Mouse (Mus musculus) retina, postnatal 1 day (tissue): ENCODE measurements around the gene Prdm10.

Experiments
- DNase-seq: peaks from one replicate; pipeline ENCODE4 v3.0.0-alpha.2; 2012

Prdm10 gene

DNA sequence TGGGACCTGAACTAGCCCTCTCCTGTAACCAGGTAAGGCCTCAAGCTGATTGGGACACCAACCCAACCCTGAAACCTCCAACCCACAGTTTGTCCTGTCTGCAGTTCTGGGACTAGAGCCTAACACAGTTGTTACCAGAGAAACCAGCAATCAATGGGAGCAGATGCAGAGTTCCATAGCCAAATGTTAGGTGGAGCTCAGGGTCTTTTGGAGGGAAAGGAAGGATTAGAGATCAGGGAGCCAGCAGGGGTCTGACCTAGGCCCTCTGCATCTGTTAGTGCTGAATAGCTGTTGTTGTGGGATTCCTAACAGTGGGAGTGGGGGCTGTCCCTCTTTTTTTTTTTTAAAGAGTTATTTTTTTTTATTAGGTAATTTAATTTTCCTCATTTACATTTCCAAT, 96.3 kb downstream of the Prdm10 start:
- DNase-seq, result no peak

DNA sequence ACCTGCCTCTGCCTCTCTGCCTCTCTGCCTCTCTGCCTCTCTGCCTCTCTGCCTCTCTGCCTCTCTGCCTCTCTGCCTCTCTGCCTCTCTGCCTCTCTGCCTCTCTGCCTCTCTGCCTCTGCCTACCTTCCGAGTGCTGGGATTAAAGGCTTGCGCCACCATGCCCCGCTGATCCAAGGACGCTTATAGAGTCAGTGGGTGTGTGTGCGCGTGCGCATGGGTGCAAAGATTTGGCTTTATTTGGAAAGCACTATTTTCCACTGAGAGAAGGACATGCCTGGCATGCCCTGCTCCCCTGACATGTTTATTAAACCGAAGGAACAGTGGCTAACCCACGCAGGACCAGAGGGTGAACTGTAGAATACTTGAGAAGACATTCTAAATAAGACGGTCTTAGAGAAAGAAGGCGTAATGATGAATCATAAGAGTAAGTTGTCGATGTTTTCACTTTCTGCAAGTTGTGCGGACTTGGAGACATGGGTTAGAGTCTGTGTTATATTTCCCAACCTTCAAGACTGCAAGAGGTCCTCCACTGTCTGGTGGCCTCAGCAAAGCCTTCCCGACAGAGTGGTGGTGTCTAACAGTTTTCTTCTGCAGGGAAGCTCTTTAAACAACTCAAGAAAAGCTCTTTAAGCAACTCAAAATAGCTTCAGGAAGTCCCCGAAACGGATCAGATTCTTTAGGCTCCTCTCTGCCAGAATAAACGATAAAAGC, 104.6 kb downstream of the Prdm10 start:
- no peak for DNase-seq

DNA sequence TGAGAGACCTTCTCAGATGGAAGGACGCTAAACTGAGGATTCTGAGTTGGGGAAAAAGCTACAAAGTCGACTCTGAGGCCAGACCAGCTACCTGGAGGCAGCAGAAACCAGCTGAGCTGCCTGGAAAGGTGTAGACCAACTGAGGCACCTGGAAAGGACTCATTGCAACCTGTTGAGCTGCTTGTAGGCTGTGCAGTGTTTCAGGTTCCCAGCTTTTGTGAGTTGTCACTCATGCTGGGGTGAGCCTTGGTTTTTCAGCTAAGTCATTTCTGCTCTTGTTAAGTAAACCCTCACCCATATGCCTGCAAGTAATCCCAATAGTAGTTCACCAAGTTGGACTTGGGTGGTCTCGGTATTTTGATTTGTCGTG, 105.1 kb downstream of the Prdm10 start:
- DNase-seq, result no peak

DNA sequence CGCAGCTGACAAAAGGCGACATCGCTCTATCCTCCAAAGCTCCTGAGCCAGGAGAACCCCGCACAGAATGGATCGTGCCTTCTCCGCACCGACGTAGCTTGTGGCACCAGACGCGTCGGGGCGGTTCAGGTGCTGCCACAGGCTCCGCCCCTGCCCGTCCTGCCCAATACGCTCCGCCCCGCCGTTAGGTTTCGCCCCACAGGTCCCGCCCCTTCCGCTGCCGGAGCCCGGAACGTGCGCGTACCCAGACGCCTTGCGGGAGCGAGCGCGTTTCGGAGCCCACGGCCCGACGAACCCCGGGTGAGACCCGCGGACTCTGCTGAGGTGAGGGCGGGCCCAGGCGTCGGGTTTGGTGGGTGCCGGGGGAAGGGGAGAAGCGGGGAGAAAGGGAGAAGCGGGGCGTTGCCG, 105.6 kb downstream of the Prdm10 start, which contains the start of gene Nfrkb:
Gene Nfrkb (plus strand): TSS at position 246 of the 408 bp plus-strand sequence.
- peak; percentile 95 for DNase-seq

DNA sequence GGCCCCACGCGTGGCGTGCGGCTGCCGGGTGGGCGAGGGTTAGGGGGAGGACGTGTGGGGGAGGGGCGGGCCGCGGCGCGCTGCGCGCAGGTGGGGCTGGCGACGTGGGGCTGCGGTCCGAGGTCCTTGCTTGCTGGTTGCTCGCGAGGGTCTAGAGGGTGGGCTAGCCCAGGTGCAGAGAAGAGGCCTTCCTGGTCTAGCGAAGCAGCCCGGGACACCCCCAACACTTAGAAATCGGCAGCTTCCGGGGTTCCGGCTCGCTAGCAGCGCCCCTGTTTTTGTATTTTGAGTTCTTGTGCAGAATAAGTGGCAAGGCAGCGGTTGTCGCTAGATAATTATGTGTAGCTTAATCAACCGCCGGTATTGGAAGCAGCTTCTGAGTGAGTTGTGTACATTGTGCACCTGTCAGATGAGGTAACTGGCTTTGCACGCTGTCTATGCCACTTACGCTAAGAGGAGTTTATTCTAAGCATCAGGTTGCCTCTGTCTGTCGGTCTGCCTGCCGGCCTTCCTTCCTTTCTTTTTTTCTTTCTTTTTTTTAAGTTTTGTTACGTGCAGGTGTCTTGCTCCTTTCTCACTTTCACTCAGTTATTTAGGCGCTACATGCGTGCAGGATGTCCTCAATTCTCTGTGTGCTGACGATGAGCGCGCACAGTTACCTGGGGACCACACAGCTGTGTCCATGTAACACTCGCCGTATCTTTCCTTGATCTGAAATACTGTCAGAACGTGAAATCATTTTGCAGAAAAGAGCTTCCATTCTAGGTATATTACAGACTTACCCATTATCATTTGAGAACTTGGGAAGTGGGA, 106.2 kb downstream of the Prdm10 start:
- no peak for DNase-seq

DNA sequence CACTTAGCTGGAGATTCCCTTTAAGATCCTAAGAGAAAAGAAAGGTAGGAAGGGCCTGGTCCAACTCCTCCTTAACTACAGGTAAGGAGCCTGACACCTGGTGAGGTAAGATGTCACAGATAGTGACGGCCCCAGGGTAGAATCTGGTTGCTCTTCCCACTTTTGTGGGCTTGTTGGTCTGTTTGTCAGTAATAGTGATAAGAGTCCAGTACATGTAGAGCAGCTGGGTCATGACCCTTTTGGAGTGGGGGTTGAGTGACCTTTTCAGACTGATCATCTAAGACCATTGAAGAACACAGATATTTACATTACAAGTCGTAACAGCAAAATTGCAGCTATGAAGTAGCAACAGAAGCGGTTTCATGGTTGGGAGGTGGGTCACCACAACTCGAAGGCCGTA, 106.9 kb downstream of the Prdm10 start:
- DNase-seq, result no peak

DNA sequence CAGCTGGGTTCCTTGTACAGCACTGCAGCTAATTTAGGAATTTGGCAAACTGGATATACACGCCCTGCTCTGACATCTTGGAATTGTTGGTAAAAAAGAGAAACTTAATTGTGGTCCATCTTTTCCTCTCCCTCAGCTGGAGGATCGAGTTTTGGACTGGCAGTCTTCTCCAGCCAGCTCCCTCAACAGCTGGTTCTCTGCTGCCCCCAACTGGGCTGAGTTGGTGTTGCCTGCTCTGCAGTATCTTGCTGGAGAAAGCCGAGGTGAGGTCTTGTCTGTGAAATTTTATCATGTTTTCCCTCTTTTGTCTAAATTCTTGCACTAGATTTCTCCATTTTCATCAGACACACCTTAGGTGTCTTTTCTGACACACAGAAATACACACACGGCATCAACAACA, 120.1 kb downstream of the Prdm10 start:
- peak; percentile 70 for DNase-seq

DNA sequence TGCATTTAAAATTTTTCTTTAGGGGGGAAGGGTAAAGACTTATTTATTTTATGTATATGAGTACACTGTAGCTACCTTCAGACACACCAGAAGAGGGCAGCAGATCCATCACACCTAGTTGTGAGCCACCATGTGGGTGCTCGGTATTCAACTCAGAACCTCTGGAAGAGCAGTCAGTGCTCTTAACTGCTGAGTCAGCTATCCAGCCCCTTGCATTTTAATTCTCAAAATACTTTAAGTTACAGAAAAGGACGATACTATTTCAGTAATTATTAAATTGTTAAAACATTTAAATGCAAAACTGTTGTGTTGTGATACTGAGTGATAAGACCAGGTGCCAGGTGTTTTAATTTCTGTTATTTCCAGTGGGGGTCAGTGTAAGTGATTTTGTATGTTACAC, 124.0 kb downstream of the Prdm10 start:
- DNase-seq, result no peak

DNA sequence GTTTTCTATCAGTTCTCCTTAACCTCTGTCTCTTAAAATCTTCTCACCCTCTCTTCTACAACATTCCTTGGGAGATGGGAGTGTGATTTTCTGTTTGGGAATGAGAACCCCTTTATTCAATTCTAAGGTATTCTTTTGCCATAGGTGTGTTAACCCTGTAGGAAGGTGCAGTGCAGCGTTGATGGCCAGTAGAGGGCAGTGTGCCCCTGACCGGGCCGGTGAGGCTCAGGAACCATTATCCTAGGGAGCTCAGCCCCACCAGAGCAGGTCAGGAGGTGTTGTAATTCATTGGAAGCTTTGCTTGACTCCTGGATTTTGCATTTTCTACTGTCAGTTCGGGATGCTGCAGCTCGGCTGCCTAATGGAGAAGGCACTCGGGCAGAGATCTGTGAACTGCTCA, 124.9 kb downstream of the Prdm10 start:
- peak; percentile 30 for DNase-seq

DNA sequence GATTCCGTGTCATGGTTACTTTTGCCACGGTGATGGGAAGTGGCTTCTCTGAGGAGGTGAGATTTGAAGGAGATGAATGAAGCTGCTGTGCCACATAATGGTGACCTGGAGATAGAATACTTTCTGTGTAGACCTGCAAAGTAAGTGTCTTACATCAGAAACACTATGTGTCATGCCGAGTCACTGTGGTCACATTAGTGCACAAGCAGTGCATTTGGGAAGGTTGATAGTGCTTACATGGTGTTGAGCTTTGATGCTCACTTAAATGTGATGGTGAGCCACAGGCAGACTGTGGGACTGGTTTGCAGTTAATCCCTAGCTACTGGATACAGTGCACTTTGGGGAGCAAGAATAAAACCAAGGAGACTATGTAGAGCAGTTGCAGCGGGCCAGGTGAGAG, 131.8 kb downstream of the Prdm10 start:
- no peak for DNase-seq

DNA sequence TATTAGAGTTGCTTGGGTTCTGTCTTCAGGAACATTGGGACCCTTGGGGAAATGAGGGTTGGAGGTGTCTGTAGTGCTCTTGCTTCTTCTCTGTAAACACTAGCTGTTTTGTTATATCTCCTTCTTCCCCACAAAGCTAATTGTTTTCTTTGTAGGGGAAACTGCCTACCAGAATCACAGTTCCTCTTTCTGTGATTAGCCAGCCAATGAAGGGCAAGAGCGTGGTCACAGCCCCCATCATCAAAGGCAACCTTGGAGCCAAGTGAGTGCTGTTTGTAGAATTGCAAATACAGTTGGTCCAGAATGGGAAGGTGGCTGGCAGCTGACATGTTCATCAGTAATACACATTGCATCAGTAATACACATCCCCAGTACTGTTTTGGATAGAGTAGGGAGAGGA, 138.5 kb downstream of the Prdm10 start:
- no peak for DNase-seq

DNA sequence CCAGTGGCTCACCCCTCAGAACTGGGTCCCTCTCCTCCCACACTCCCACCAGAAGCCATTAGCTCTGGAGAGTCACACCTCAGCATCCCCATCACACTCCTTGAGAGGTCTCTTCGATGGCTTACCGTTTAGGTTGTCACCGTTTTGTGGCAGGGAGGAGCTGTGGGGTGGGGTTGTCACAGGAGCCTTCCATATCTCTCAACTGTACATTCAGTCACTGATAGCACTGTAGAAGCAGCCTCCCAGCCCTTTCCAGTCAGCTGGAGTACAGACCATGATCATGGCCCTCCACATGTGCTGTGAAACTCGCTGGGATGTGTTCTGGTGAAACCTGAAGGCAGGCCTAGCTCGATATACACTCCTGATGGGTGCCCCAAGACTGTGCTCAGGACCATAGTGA, 141.8 kb downstream of the Prdm10 start:
- no peak for DNase-seq

DNA sequence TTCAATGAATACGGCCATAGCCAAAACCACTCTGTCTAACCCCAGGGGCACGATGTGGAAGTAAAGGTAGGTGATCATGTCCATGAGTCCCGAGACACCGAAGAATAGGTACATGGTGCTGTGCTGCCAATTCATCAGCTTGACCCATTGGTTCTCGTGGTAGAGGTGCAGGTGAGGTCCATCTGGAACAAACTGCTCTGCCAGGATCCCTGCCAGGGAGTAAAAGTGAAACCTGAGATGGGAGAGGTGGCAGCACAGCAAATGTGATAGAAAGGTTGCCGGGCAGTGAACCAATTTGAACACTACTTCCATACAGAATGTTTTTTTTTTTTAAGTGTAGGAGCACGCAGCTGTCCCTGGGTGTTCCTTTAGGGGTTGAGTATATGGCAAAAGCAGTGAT, 148.6 kb downstream of the Prdm10 start:
- DNase-seq, result no peak

DNA sequence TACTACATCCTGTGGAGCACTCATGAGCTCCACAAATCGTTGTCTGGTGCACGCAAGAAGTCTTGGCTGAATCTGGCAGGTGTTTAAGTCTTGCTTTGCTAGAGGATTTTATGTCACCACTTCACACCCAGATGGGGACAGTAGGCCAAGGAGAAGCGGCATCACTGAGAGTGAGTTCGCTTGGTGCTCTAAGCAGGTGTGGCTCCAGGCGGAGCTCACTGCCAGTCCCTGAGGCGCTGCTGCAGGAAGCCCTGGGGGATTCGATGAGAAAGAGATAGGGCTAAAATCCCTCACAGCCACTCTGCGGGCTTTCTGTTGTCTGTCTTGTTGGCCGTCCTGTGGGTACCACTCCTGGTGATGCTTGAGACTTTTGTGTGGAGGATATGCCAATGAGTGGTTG, 149.7 kb downstream of the Prdm10 start:
- no peak for DNase-seq
